In the genomic region with DNA sequence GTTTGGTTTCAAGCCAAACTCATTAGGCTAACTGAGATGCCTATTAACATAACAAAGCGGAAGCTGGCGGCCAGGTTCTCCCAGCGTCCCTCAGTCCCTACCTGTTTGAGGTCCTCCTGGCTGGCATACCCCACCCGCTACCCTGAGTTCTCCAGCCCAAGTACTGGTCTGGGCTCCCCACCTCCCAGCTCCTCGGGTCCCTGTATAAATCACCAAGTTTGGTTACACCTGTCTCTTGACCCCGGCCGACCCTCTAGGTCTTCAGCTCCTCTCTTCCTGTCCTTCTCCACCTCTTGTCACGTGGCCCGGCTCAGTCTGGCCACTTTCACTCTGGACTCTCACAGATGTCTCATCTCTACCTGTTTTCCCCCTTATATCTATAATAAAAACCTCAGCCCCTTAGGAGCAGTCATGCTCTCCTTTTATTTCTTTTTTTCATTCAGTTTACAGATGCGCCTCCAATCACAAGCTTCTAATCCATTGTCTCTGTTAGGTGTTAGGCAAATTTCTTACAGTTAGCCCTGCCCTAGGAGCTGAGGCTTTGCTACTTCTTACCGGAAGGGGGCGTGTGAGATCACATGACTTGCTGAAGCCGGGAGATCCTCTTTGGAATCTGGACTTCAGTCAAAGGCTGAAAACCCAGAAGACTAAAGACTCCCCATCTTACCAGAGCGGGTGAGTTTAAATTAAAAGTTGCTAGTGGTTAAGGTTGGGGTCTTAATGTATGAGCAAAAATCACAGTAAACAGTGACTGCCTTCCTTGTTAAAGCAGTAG, we compare ENCODE assay signal across 8 mouse cellular contexts. TPM values are rescaled to one million over a fixed set of nuclear protein-coding genes. Genes with fewer than 3 reads are reported as not detected.
DNase-seq lines count a peak whose midpoint lies in the region; ATAC-seq and TF ChIP-seq lines count a peak whose summit lies in the region.

No protein-coding gene starts in this region.

- no peaks in the 10 kb centered on the region for H3K9me3 ChIP-seq in intestine, embryonic 14.5 days (ENCODE audit: control insufficient read depth, low read length)
- no peaks in the 10 kb centered on the region for H3K9me3 ChIP-seq in liver, embryonic 13.5 days (replicated peaks)

- TF ChIP-seq POLR2A in myocyte (IDR thresholded peaks at IDR 0.05; ENCODE audit: insufficient read length, low read depth) = no peak

- H3K4me1 ChIP-seq in intestine, embryonic 14.5 days (replicated peaks; ENCODE audit: control insufficient read depth, insufficient read depth, low read length) = no peaks in the 10 kb centered on the region
- peaks cover 13% of the 10 kb centered on the region for H3K4me1 ChIP-seq in liver, embryonic 13.5 days (replicated peaks)

- no peaks in the 10 kb centered on the region for H3K27me3 ChIP-seq in intestine, embryonic 14.5 days (replicated peaks; ENCODE audit: control insufficient read depth, insufficient read depth, low read length)
- H3K27me3 ChIP-seq in liver, embryonic 13.5 days = no peaks in the 10 kb centered on the region
- no peaks in the 10 kb centered on the region for H3K27me3 ChIP-seq in myocyte (ENCODE audit: control insufficient read depth, insufficient read depth, insufficient read length)

- H3ac ChIP-seq in myocyte (ENCODE audit: control insufficient read depth, insufficient read length) = no peak overlapping the region

- intact Hi-C loops in gastrocnemius, adult 2 months (cut with DNase I) = loop anchor here (1.0 kb wide), 1 partner anchor 33 kb away; no protein-coding TSS in a partner anchor

- TF ChIP-seq CTCF in gastrocnemius, adult 2 months (IDR thresholded peaks at IDR 0.05) = peak; percentile 82

- ATAC-seq in intestine, embryonic 14.5 days (replicated peaks; ENCODE audit: low FRiP score, low TSS enrichment, low read depth) = peak; percentile 77
- peak; percentile 62; the same call in 1 of the 2 replicates for ATAC-seq in liver, embryonic 13.5 days (ENCODE audit: low read depth)

- peak; percentile 65 for DNase-seq in urinary bladder, postnatal 14 days (ENCODE audit: low spot score)
- no peak for DNase-seq in urinary bladder, postnatal 10 days (ENCODE audit: low spot score)
- DNase-seq in cerebellum, adult 9-11 months = peak; percentile 62
- peak; percentile 61 for DNase-seq in gastrocnemius, adult 2 months
- no peak for DNase-seq in intestine, embryonic 14.5 days (ENCODE audit: low spot score)
- no peak for DNase-seq in liver, embryonic 13.5 days
- DNase-seq in MN1 (ENCODE audit: low spot score) = no peak

- 15% methylated on average over 14 of the region's 14 CpGs for WGBS in intestine, embryonic 14.5 days
- 15% methylated on average over 14 of the region's 14 CpGs for WGBS in liver, embryonic 13.5 days (ENCODE audit: insufficient replicate concordance)

- H3K4me3 ChIP-seq in gastrocnemius, adult 2 months = peak overlapping the region; percentile 46
- no peak overlapping the region for H3K4me3 ChIP-seq in intestine, embryonic 14.5 days (ENCODE audit: low read depth, low read length)
- H3K4me3 ChIP-seq in liver, embryonic 13.5 days (replicated peaks) = peak overlapping the region; percentile 7; the same call in 1 of the 2 replicates
- H3K4me3 ChIP-seq in myocyte = no peak overlapping the region

- H3K4me2 ChIP-seq in intestine, embryonic 14.5 days (ENCODE audit: low read length) = peak overlapping the region; percentile 31
- H3K4me2 ChIP-seq in liver, embryonic 13.5 days = peak overlapping the region; percentile 47
- peak overlapping the region; percentile 6 for H3K4me2 ChIP-seq in myocyte (ENCODE audit: low read depth)

- H3K79me2 ChIP-seq in myocyte (ENCODE audit: control insufficient read depth, insufficient read depth) = no peaks in the 10 kb centered on the region

- H3K36me3 ChIP-seq in intestine, embryonic 14.5 days (ENCODE audit: control insufficient read depth, insufficient read depth, low read length) = no peaks in the 10 kb centered on the region
- H3K36me3 ChIP-seq in liver, embryonic 13.5 days = no peaks in the 10 kb centered on the region
- H3K36me3 ChIP-seq in myocyte (ENCODE audit: control insufficient read depth, insufficient read depth) = no peaks in the 10 kb centered on the region

- H3K9ac ChIP-seq in intestine, embryonic 14.5 days (ENCODE audit: low read length) = no peak overlapping the region
- peak overlapping the region; percentile 18; the same call in 1 of the 2 replicates for H3K9ac ChIP-seq in liver, embryonic 13.5 days

- no peak overlapping the region for H3K27ac ChIP-seq in gastrocnemius, adult 2 months
- no peak overlapping the region for H3K27ac ChIP-seq in intestine, embryonic 14.5 days (ENCODE audit: low read depth)
- H3K27ac ChIP-seq in liver, embryonic 13.5 days = no peak overlapping the region

TF ChIP-seq in myocyte, 11 proteins besides CTCF, POLR2A, EP300 and RAD21:
- TF ChIP-seq USF1 (IDR thresholded peaks at IDR 0.05; ENCODE audit: low read depth) (peak; percentile 77), TCF3 (IDR thresholded peaks at IDR 0.05; ENCODE audit: insufficient read length, low read depth) (no peak)

RNA-seq across cellular contexts. Expression of a gene that starts 7.5 kb away (rescaled TPM):
- total RNA-seq in gastrocnemius, adult 2 months (2021) = 100 to 1,000 TPM; 105 to 165 TPM
- 489 and 529 TPM in 2 replicates for polyA plus RNA-seq in intestine, embryonic 14.5 days (2014; fragmentation: Nextera tagmentation; extraction: Ambion mirVana)
- polyA plus RNA-seq in liver, embryonic 13.5 days (2015; fragmentation: Nextera tagmentation; extraction: Ambion mirVana) = 273 and 316 TPM in 2 replicates
- 224 TPM for polyA plus RNA-seq in myocyte (2012; fragmentation: generic; extraction: Trizol)

RNA-seq across cellular contexts. Expression of a gene that starts 21.2 kb away (rescaled TPM):
- total RNA-seq in gastrocnemius, adult 2 months (2021) = 10 to 100 TPM; 15.3 to 16.3 TPM
- polyA plus RNA-seq in intestine, embryonic 14.5 days (2014; fragmentation: Nextera tagmentation; extraction: Ambion mirVana) = 29.6 and 35.9 TPM in 2 replicates
- polyA plus RNA-seq in liver, embryonic 13.5 days (2015; fragmentation: Nextera tagmentation; extraction: Ambion mirVana) = 13.4 and 16.1 TPM in 2 replicates
- polyA plus RNA-seq in myocyte (2012; fragmentation: generic; extraction: Trizol) = 32.6 TPM

RNA-seq across cellular contexts. Expression of a gene that starts 46.9 kb away (rescaled TPM):
- 1 to 10 TPM; 1.5 to 1.7 TPM for total RNA-seq in gastrocnemius, adult 2 months (2021)
- polyA plus RNA-seq in intestine, embryonic 14.5 days (2014; fragmentation: Nextera tagmentation; extraction: Ambion mirVana) = 6.1 and 6.6 TPM in 2 replicates
- 1.4 and 1.6 TPM in 2 replicates for polyA plus RNA-seq in liver, embryonic 13.5 days (2015; fragmentation: Nextera tagmentation; extraction: Ambion mirVana)
- polyA plus RNA-seq in myocyte (2012; fragmentation: generic; extraction: Trizol) = 1.1 TPM

Comparison
In these comparisons a context has a peak if more than half of its experiments do, and no peak if none do; other contexts are left out.
1. DNase-seq: peak in urinary bladder, postnatal 14 days (single experiment), cerebellum, adult 9-11 months (single experiment) and gastrocnemius, adult 2 months (single experiment); none in urinary bladder, postnatal 10 days (single experiment), intestine, embryonic 14.5 days (single experiment), liver, embryonic 13.5 days (single experiment) and MN1 (single experiment).
2. H3K4me3 ChIP-seq: peak in gastrocnemius, adult 2 months (single experiment) and liver, embryonic 13.5 days (single experiment); none in intestine, embryonic 14.5 days (single experiment) and myocyte (single experiment).
3. Peak in every context shown above with its lines, with median percentiles within 50 percentile points of each other: H3K4me2 ChIP-seq.